Mouse (Mus musculus) megakaryocyte, embryonic 14.5 days (primary cell): ENCODE data around the gene Zmym4.

Source experiments
- FLI1 ChIP-seq: IDR thresholded peaks from 2 replicates; pipeline ENCODE4 v1.6.1; 2012; ENCODE audit warnings: low read length, inconsistent platforms, mixed read lengths
- GATA1 ChIP-seq: IDR thresholded peaks from 3 replicates; pipeline ENCODE4 v1.6.1; 2012; ENCODE audit warnings: mixed read lengths, low read length, inconsistent platforms, borderline replicate concordance

GRCm38 (mm10) chr4:126842911-126843310, 125.0 kb downstream of the Zmym4 start:
- TF ChIP-seq GATA1 (no peak), FLI1 (no peak)
